Mouse (Mus musculus): Measurements from ENCODE around the gene Pds5b.
A peak's percentile ranks its signal among the peaks of the same experiment; 100 is the strongest.
"Not testable (repeated sequence)": the region's sequence is repeated elsewhere in the genome, so short reads cannot be mapped to it uniquely, and the experiment has no call there.

The Pds5b gene

DNA sequence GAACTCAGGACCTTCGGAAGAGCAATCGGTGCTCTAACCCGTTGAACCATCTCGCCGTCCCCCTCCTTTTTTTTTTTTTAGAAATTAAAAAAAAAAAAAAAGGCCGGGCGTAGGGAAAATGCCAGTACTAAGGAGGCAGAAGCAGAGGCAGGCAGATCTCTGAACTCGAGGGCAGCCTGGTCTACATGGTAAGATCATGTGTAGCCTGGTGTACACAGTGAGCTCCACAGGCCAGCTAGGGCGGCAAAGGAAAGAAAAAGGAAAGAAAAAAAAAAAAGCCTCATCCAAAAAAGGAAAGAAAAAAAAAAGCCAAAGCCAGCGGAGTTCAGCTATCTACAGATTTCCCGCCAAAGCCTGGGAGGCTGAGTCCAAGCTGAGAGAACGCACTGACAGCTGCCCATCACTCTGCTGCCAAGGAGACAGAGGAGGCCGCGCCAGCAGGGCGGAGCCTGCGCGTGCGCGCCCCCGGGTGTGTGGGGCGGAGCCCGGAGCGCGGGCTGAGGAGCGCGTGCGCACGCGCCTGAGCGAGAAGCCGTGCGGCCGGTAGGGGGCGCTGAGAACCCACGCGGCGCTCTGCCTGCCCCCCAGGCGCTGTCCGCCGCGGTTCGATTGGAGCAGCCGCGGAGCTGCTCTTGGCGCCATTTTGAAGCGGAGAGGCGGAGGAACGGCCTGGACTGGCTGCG lies at the start of gene Pds5b:
Pds5b (plus strand) TSS at position 587 of the 683 bp plus-strand sequence.
- DNase-seq (ENCODE audit: low spot score) = peak; percentile 94

- DNase-seq (ENCODE audit: low spot score) = no peak
Measured at GRCm38 (mm10) chr5:150625528-150625927, 48.0 kb upstream of the Pds5b start.

DNA sequence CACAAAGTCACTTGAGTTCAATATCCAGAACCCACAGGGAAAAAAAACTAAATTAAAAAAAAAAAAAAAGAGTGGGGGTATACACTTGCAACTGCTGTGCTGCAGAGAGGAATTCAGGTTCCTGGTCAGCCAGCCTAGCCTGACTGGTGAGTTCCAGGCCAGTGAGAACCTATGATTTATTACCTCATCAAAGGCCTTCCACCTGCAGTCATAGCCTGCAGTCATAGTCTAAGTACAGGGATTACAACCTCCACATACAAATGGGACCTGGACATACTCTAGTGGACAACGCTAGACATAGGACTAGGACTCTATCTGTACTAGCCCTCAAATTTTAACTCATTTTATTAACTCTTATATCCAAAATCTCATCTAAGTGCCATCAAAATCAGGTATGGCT lies 44.3 kb upstream of the Pds5b start:
- DNase-seq (ENCODE audit: low spot score) = no peak

DNA sequence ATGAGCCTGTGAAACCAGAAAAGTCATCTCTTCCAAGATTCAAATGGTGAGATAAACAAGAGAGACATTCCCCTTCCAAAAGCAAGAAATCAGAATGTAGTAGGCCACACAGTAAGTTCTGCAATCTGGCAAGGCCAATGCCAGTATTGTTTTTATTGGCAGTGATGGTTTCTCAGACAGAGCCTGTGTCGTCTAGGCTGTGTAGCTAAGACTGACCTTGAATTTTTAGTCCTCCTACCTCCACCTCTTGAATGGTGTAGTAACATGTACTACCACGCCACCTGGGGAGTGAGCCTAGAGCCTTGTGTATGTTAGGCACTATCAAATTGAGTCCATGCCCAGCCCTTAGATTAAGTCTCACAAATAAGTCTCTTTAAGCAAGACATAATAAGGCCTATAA lies 43.8 kb upstream of the Pds5b start:
- DNase-seq (ENCODE audit: low spot score) = no peak

GRCm38 (mm10) chr5:150641440-150641839 lies 32.1 kb upstream of the Pds5b start:
- DNase-seq (ENCODE audit: low spot score) = no peak

DNA sequence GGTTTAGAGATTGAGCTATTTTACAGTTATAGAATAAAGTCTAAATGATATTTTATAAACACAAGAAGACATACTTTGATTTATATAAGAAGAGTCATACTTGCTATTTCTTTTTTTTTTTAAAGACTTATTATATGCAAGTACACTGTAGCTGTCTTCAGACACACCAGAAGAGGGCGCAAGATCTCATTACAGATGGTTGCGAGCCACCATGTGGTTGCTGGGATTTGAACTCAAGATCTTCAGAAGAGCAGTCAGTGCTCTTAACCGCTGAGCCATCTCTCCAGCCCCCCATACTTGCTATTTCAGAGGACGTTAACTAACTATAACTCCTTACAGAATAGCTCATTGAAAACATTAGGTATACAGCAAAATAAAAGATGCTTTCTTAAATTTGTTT lies 30.1 kb upstream of the Pds5b start:
- DNase-seq (ENCODE audit: low spot score) = not testable (repeated sequence)

GRCm38 (mm10) chr5:150644926-150645325 lies 28.6 kb upstream of the Pds5b start:
- no peak for DNase-seq (ENCODE audit: low spot score)

GRCm38 (mm10) chr5:150652578-150652977 lies 21.0 kb upstream of the Pds5b start:
- no peak for DNase-seq (ENCODE audit: low spot score)

DNA sequence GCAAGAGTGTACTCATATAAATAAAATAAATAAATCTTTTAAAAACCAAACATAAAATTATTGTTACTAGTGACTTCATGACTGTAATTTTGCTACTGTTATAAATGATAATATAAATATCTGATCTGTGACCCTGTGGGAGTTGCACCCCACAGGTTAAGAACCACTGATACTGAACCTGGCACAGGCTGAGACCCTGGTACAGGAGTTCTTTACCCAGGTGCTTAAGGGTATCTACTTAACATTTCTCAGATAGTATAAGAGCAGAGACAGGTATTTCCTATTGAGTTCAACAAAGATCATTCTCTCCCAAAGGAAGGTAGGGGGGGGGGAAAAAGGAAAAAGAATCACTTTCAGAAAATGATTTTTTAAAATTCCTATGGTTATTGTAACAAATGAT lies 19.0 kb upstream of the Pds5b start:
- DNase-seq (ENCODE audit: low spot score) = no peak

- DNase-seq (ENCODE audit: low spot score) = not testable (repeated sequence)
Measured at GRCm38 (mm10) chr5:150659425-150659824, 14.1 kb upstream of the Pds5b start.

DNA sequence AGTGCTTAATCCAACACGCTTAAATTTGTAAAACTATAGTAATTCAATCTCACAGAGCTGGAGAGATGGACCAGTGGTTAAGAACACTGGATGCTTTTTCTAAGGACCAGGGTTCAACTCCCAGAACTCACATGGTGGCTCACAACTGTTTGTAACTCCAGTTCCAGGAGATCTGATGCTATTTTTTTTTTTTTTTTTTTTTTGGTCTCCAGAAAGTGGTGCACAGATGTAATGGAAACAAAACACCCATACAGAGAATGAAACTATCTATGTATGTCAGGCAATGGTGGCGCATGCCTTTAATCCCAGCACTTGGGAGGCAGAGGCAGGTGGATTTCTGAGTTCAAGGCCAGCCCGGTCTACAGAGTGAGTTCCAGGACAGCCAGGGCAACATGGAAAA lies 13.2 kb upstream of the Pds5b start:
- not testable (repeated sequence) for DNase-seq (ENCODE audit: low spot score)

- DNase-seq (ENCODE audit: low spot score) = not testable (repeated sequence)
Measured at GRCm38 (mm10) chr5:150663926-150664325, 9.6 kb upstream of the Pds5b start.

DNA sequence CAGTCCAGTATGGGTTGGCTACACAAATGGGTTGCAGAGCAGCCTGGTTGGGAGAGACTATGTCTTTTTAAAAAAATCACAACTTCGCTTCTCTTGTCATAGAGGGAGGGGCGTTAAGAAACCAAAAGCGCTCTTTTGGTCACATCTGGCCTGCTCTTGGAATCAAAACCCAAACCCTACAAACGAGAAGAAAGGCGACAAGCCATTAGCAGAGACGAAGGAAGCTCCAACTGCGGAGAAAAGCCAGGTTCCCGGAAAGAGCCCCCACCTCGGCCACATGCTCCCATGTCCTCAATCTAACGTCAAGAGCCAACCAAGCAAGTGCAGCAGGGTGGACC lies 8.8 kb upstream of the Pds5b start:
- DNase-seq (ENCODE audit: low spot score) = no peak

- DNase-seq (ENCODE audit: low spot score) = peak; percentile 90
Measured at GRCm38 (mm10) chr5:150665132-150665954, 8.2 kb upstream of the Pds5b start.

- DNase-seq (ENCODE audit: low spot score) = not testable (repeated sequence)
Measured at GRCm38 (mm10) chr5:150666133-150666739, 7.3 kb upstream of the Pds5b start, which contains the start of gene N4bp2l2. N4bp2l2 (minus strand) TSS chr5:150666183.

- no peak for DNase-seq (ENCODE audit: low spot score)
Measured at GRCm38 (mm10) chr5:150668731-150669130, 4.8 kb upstream of the Pds5b start.

DNA sequence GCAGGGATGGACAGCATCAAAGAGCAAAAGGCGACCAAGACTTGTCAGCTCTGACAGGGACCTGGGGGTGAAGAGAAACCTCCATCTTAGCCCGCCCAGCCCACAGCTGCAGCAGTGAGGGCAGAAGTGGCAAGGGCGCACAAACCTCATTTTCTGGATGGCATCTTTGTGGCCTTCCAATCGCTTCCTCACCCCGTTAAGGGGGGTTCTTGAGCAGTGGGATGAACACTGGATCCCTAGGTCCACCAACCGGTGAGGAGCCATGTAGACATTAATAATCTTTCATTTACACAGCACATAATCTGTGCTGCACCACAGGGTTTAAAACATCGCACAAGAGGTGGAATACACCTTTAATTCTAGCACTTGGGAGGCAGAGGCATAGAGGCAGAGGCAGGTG lies 1.2 kb upstream of the Pds5b start:
- DNase-seq (ENCODE audit: low spot score) = no peak

GRCm38 (mm10) chr5:150673880-150674621 lies 512 bp downstream of the Pds5b start:
- DNase-seq (ENCODE audit: low spot score) = no peak

- DNase-seq (ENCODE audit: low spot score) = no peak
Measured at GRCm38 (mm10) chr5:150674866-150675265, 1.3 kb downstream of the Pds5b start.

GRCm38 (mm10) chr5:150682862-150683261 lies 9.3 kb downstream of the Pds5b start:
- not testable (repeated sequence) for DNase-seq (ENCODE audit: low spot score)

GRCm38 (mm10) chr5:150690685-150691084 lies 17.1 kb downstream of the Pds5b start:
- DNase-seq (ENCODE audit: low spot score) = no peak

DNA sequence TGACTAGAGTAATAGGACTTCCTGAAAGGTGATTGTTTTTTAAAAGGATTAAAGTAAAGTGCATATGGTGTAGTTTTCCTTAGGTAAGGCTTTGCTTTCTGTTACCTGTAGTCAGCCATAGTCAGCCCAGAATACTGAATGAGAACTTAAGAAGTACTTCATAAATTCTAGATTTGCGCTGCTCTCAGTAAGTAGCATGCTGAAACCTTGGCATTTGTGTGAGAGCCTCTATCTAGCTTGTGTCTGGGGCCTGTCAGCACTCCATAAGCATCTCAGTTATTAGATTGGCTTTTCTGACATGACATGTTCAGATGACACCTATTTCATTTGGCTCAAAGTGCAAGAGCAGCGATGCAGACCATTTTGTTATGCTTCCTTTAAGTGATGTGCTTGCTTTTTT lies 19.7 kb downstream of the Pds5b start:
- no peak for DNase-seq (ENCODE audit: low spot score)
